Mouse (Mus musculus): Measurements from ENCODE around the gene Bmp2. TPM values are rescaled to one million over a fixed set of nuclear protein-coding genes. Genes with fewer than 3 reads are reported as not detected.
A peak's percentile ranks its signal among the peaks of the same experiment; 100 is the strongest.

Gene Bmp2
- total RNA-seq (2021), result 1 to 10 TPM; 4.2 to 4.6 TPM

DNA sequence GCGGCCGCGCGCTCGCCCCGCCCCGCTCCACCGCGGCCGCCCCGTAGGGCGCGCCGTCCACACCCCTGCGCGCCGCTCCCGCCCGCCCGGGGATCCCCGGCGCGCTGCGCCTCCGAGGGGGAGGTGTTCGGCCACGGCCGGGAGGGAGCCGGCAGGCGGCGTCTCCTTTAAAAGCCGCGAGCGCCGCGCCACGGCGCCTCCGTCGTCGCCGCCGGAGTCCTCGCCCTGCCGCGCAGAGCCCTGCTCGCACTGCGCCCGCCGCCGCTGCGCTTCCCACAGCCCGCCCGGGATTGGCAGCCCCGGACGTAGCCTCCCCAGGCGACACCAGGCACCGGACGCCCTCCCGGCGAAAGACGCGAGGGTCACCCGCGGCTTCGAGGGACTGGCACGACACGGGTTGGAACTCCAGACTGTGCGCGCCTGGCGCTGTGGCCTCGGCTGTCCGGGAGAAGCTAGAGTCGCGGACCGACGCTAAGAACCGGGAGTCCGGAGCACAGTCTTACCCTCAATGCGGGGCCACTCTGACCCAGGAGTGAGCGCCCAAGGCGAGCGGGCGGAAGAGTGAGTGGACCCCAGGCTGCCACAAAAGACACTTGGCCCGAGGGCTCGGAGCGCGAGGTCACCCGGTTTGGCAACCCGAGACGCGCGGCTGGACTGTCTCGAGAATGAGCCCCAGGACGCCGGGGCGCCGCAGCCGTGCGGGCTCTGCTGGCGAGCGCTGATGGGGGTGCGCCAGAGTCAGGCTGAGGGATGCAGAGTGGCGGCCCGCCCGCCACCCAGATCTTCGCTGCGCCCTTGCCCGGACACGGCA lies at the start of gene Bmp2:
Gene Bmp2 (plus strand): TSS at position 129 of the 811 bp plus-strand sequence.
- peak; percentile 71 for DNase-seq

DNA sequence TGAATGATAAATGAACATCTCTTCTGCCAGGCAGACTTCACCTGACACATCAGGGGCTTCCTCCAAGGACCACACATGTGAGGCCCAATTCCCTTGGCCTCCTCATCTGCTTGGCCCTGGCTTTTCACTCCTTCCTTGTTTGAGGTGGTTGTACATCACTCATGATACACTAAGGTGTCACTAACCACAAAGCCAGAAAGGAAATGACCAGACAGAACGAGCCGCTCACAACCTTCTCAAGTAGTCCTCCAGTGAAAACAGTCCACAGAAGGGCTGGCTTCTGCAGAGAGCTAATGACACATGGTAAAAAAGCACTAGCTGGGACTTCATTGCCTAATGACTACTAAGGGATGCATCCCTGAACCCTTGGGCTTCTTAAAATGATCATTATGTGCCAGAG lies 46.3 kb upstream of the Bmp2 start:
- no peak for DNase-seq

DNA sequence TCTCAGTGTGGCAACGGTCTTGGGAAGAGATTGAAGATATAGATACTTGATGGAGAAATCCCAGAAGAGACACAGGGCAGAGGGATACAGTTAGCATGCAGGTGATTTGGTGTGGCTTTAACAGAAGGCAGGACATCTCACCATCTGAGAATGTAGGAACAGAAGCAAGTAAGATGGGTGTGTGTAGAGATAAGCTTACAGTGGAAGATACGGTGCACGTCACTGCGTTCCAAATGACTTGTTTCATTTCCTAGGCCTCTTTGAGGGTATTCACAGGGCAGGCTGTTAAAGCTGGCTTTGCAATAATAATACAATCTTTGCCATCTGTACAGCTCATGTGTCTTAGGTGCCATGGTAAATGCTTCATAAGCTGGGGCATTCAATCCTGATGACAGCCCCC lies 44.9 kb upstream of the Bmp2 start:
- DNase-seq, result no peak

DNA sequence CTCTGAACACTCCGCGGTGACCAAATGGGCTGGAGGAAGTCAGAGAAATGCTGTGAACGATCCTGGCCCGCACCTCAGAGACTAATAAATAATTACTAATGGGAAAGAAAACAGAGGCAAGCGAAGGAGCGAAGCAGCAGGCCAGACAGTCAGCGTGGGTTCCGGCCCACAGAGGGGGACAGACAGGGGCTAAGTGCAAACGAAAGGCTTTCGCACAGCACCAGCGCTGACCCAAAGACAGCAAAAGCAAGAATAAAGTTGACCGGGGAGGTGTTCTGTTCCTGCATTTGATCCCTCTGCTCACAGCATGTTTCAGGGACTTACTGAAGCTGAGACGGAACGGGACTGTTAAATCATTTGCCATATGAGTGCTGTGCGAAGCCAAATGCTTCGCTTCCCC lies 42.8 kb upstream of the Bmp2 start:
- no peak for DNase-seq

DNA sequence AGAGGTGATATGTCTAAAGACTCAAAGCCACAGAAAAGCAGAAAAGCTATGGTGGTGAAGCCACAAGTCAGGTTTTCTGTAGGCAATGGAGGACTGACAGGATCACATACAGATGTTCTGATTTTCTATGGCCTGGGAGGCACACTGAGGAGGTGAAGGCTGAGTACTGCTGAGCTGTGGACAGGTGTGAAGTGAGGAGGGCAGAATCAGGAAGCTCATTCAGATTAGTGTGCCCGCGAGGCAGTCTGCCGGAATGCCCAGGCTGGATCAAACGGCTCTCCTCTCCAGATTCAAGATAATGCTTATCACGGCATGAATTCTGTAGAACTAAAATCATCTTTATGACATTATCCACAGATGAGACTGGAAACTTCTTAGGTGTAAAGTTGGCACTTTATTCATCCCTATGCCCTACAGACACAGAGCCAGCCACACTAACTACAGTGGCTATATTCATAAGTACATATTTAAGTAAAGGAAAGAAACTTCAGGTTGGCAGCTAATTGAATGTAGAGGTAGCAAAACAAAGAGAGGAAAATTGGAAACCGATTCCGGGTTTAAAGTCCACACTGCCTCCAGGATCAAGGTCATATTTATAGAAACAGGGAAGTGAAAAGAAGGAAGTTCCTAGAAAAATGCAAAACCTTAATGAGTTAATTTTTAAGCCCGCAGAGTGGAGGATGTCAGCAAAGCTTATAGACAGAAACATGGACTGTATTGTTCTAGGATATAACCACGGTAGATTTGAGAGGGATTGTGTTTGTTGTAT lies 40.8 kb upstream of the Bmp2 start:
- DNase-seq, result no peak

DNA sequence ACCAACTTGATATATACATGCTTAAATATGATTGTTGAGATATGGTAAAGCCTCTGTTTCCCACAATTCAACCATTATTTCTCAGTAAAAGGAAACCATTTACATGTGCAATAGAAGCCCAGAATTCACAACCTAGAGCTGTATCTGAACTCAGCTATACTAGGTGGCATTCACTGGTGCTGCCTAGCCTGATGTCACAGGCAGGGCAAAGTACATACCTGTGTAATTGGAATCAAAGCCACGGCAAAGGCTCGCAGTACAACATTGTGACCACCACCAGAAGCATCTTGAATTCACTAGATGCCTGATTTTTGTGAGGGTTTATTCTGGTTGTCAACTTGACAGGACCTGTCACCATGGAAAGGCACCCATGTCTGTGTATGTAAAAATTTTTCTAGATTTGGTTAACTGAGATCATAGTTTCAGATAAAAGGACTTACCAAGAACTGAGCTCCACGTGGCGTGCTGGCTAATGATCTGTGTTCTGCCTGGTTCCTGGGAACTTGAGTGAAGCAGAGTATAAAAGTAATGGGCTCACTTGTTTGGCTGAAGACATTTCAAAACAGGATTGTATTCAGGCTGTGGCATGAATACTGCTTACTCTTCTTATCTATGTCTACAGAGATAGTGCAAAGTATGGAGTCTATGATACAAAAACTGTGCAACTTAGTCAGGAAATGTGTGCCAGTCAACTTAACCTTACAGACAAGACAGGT lies 35.5 kb upstream of the Bmp2 start:
- DNase-seq, result no peak

DNA sequence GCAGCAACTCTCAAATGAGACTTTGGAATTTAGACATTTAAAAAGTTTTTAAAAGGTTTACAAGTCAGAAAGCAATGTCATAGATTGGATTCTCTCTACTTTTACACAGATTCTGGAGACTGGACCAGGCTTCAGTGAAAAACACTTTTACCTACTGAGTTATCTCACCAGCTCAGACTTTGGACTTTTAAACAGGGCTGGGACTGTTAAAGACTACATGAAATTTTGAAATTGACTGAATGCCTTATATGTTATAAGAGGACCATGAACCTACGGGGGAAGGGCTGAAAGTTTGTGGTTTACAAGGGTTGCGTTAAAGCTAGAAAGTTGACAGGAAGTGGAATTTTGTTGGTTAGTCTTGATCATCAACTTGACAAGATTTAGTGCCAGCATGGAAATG lies 34.1 kb upstream of the Bmp2 start:
- no peak for DNase-seq

DNA sequence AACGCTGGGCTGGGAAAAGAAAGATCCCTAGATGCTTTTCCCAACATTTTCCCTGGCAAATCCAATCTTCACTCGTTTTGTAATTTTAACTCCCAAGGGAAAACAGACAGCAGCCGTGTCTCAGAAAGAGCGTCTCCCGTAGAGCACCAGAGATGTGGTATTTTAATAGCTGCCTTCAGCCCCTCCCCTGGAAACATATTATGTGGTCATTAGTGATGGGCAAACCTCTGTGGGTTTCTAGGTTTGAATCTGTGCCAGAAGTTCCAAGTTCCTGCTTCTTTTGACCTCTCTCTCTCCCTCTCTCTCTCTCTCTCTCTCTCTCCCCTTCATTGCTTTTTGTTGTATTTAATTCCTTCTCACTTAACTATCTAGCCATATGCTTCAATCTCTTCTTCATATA lies 30.8 kb upstream of the Bmp2 start:
- no peak for DNase-seq

DNA sequence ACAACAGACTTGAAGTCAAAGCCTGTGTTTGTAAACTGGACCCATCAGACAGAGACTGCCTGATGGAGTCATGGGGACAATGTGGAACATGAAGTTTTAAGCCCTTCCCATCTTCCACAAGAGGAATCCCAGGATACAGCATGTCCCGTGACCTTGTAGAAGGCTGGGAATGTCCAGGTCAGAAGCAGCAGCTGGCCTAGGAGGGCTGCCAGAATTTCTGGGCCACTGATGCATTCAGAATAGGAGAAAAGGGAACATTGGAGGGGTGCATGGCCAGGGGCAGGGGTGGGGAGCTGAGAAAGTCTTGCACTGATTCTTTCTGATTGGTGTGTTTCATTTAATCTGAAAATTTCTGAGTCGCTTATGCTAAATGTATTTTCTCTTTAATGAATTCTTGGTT lies 29.8 kb upstream of the Bmp2 start:
- no peak for DNase-seq

DNA sequence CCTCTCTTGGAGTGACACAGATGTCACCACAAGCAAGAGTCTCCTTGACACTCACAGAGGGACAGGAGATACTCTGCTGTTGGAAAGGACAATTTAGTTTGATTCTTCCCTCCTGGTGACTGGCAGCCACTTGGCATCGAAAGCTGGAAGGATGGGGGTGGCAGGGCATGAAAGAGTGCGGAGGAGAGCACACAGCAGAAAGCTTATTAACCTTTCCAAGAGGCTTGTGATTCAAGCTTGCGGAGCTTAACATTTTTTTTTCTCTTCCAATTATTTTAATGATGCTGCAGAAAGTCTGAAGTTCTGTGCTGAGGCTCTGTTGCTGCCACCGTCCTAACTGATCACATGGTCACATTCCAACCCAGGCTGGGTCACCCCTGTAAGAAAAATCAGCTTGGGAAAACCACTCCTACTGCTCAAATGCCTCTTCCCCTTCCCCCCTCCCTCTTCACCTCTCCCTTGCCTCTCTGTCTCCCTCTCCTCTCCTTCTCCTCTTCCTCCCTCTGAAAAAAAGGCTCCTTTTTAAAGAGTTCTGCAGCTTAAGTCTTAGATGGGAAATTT lies 26.3 kb upstream of the Bmp2 start:
- no peak for DNase-seq

DNA sequence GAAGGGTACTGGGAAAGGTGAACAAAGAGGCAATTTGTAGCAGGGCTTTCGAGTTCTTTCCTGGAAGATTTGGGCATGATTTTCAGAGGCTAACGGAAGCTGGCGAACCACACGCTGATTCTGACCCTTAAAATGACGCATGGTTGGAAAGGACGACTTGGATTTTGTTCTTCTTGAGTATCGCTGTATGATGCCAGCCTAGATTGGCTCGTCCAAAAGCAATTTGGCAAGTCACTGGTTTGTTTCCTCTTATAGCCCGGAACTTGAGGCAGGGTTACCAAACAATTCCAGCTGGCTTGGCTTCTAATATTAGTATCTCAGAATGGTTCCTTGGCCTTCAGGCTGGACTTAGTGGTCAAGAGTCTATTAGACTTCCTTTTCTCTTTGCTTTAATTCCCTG lies 22.6 kb upstream of the Bmp2 start:
- no peak for DNase-seq

DNA sequence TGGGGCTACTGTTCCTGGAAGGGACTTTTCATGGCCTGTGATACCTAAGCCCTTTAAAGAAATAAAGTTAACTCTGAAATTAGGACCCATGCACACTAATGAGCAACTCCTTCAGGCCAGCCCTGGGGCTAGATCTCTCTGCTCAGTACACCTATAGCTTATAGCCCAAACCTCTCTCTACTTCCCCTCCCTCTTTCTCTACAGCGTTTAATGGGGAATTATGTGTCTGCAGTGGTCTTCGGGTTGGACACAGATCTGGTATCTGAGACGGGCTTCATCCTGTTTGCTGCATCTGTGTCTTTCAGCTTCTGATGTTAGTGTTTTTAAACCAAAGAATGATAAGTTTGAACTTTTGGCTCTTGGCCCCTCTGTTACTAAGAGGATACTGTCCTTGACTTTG lies 18.9 kb upstream of the Bmp2 start:
- DNase-seq, result no peak

DNA sequence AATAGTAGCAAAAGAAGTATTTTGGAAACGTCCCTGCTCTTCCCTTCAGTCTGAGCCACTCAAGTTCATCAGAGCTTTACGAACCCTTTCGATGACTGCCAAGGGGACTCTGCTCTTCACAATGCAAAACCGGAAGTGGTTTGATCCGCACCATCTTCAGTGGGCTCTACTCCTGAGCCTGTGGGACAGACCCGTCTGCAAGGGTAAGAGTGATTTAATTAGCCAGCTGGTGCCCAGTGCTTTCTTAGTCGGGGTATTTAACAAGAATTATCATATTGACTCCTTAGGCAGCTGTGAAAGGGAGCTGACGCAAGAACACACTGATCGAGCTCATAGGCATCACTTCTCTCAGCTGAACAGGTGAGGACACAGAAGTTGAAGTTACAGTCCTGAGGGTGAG lies 16.5 kb upstream of the Bmp2 start:
- DNase-seq, result no peak

DNA sequence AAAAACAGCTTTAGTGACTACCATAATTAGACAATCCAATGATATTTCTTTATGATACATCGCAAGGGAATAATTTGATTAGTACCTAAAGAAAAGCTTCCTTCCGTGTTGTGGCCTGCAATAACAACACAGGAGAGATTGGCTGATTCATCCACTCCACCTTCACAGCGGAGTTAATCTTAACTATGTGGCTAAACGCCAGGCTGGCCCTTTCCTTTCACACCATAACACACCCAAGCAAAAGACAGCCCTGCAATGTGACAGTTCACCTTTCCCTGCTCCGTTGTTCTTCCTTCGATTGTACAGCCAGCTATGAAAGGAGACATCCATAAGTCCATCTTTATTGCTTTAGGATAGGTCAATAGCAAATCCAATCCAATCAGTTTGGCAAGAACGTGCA lies 15.1 kb upstream of the Bmp2 start:
- DNase-seq, result no peak

DNA sequence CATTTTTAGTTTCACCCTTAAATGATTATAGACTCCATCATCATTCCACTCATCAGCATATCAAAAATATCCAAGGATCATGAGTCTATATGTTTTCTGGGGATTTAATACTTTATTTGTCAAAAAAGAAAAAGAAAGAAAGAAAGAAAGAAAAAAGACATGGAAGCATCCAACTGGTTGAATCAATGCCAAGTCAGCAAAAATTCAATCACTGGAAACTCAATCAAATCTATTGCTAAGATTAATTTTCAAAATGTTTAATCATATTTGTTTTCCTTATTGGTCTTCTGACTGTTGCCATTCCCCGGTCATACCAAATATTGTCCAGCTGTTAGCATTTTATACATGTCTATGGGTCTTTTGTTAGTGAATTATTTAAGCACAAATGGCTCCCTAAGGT lies 11.3 kb upstream of the Bmp2 start:
- no peak for DNase-seq

DNA sequence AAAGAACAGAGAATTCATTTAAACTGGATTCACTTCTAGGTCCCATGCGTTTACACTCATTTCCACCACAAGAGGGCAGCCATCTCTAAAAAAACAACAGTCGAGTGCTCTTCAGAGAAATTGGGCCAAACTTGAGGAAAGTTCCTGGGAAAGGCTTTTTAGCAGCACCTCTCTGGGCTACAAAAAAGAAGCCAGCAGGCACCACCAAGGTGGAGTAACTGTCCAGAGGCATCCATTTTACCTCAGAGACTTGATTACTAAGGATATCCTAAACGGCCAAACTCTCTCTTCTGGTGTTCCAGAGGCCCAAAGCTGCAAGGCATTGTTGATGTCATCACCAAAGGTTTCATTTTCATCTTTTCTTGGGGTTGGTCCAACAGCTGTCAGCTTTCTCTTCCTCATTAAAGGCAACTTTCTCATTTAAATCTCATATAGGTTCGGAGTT lies 1.7 kb upstream of the Bmp2 start:
- DNase-seq, result peak; percentile 66

DNA sequence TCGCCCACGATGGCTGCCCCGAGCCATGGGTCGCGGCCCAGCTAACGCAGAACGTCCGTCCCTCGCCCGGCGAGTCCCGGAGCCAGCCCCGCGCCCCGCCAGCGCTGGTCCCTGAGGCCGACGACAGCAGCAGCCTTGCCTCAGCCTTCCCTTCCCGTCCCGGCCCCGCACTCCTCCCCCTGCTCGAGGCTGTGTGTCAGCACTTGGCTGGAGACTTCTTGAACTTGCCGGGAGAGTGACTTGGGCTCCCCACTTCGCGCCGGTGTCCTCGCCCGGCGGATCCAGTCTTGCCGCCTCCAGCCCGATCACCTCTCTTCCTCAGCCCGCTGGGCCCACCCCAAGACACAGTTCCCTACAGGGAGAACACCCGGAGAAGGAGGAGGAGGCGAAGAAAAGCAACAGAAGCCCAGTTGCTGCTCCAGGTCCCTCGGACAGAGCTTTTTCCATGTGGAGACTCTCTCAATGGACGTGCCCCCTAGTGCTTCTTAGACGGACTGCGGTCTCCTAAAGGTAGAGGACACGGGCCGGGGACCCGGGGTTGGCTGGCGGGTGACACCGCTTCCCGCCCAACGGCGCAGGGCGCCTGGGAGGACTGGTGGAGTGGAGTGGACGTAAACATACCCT lies 995 bp downstream of the Bmp2 start:
- DNase-seq, result peak; percentile 47

DNA sequence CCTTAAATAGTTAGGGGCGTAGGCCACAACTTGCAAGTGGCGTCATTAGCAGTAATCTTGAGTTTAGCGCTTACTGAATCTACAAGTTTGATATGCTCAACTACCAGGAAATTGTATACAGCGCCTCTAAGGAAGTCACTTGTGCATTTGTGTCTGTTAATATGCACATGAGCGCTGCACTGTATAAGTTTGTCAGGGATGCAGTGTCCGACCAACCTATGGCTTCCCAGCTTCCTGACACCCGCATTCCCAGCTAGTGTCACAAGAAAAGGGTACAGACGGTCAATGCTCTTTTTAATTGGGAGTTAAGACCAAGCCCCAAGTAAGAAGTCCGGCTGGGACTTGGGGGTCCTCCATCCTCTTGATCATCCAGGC lies 1.9 kb downstream of the Bmp2 start:
- no peak for DNase-seq

DNA sequence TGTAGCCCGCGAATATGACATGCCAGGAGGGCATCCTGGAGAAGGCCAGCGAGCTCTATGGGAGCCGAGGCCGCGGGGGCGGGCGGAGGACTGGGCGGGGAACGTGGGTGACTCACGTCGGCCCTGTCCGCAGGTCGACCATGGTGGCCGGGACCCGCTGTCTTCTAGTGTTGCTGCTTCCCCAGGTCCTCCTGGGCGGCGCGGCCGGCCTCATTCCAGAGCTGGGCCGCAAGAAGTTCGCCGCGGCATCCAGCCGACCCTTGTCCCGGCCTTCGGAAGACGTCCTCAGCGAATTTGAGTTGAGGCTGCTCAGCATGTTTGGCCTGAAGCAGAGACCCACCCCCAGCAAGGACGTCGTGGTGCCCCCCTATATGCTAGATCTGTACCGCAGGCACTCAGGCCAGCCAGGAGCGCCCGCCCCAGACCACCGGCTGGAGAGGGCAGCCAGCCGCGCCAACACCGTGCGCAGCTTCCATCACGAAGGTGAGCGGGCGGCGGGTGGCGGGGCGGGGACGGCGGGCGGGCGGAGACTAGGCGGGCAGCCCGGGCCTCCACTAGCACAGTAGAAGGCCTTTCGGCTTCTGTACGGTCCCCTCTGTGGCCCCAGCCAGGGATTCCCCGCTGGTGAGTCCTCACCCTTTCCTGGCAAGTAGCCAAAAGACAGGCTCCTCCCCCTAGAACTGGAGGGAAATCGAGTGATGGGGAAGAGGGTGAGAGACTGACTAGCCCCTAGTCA lies 2.5 kb downstream of the Bmp2 start:
- DNase-seq, result peak; percentile 57

DNA sequence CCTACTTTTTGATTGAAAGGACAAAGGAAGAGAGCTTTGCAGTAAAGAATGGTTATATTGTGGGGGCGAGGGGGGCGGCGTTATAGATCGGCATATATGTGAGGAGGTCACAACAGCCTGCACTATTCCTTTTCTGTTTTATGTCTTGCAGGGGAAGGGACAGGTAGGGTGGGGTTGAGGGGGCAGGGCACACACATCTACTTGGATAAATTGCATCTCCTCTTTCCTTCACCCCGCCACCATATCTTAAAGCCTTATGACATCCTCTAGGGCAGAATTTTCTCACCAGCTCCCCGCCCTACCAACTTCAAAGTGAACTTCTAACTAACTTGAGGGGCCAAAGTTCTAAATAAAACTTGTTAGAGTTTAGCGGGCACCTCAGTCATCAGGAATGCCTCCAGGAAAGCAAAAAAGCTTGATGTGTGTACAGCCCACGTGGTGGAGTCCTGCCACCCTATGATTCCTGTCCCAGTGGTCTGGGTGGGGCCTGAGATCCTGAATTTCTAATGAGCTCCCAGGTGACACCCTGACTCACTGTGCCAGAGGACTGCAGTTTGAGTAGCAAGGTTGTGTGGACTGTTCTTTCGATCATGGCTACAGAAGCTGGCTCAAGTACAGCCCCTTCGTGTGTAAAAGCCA lies 12.4 kb downstream of the Bmp2 start:
- no peak for DNase-seq

DNA sequence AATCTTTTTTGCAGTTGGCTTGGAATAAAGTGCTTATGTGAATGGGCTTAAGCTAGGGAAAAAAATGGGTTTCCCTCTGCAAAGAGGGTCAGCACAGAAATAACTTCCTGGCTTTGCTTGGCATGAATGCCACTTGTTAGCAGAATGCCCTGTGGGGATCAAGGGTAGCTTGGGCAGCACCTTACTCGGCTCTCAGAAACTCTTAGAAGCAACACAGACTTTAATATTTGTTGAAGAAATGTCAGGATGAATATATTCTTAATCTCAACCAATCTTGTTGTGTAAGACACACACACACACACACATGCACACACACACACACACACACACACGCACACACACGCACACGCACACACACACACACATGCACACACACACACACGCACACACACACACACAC lies 13.5 kb downstream of the Bmp2 start:
- DNase-seq, result no peak
